Mouse (Mus musculus): ENCODE results near the gene Rexo2. TPM values are rescaled to one million over a fixed set of nuclear protein-coding genes. Genes with fewer than 3 reads are reported as not detected.

Rexo2 gene
- 77.8 and 93.3 TPM in 2 replicates for polyA plus RNA-seq (2012; rRNA removed)

DNA sequence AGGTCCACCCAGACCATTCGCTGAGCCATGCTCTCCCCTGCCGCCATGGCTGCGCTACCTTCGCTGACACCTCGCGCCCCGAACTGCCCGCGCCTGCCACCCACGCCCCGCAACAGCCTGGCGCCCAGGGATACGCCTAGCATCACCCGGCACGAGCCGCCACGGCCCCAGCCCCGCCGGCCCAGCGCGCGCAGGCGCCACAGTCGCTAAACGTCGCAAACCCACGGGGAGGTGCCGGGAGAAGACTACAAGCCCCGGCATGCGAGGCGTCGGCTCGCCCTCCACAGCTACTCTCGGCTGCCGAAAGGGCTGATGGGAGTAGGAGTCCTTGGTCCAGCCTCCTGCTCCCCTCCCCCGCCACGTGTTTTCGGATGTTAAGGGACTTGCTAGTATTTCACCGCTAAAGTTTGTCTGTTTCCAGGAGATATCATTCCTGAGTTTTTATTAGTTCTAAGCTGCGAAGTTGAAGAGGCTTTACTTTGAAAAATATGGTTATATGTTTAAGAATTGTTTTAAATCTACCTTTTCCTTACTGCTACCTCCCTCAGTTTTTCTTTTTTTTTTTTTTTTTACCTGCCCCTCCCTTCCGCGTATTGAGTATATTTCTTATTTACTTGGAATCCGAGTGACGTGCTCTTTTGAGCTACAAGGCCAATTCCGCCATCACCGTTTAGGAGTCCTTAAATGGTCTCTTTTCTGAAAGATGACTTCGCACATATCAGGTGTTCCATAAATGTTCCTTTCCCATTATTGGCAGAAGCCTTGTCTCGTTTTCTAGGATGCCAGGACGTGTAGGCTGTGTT lies at the start of gene Rexo2:
TSS of gene Rexo2 (minus strand) at position 213 of the 803 bp plus-strand sequence.

DNA sequence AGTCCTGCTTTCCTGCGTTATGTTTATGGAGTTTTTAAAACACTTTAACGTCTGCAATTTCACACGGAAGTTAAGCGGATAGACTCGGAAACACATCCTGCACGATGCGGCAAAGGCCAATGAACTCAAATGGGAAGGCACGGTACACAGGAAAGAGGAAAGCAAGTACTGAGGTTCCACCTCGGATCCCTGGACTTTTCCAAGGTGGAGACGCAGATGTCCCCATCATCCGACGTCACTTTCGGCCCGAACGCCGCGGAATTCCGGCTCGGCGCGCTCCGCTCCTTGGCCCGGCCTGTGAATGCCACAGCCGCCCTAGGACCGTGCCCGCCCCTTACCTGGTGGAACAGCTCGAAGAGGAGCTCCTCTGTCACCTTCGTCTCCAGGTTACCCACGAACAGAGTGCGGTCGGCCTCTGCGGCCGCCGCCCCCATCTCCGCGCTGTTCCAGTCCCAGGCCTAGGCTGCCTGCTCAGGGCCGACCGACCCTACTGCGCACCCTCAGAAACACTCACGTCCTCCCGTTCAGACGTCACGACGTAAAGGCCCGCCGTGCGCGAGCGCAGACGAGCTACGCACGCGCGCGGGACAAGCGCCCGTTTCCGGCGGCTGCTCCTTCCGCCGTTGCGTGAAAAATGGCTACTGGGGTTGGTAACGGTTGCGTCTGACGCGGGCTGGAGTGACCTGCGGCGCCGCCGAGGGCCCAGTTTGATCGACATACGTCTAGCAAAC lies 14.6 kb upstream of the Rexo2 start, which contains the start of the genes Rbm7 and Gm5617:
TSS of gene Rbm7 (minus strand) at position 483 of the 731 bp plus-strand sequence.
TSS of gene Gm5617 (plus strand) at position 626 of the 731 bp plus-strand sequence.

Other genes starting within 250 kb of the Rexo2 start
- 6.0 and 7.6 TPM in 2 replicates for gene Nxpe2, start 127.2 kb downstream of the Rexo2 start, polyA plus RNA-seq (2012; rRNA removed)
- 28.1 and 57.4 TPM in 2 replicates for gene Rbm7, start 14.7 kb upstream of the Rexo2 start, polyA plus RNA-seq (2012; rRNA removed)
- 20.3 and 29.4 TPM in 2 replicates for gene Gm5617, start 14.8 kb upstream of the Rexo2 start, polyA plus RNA-seq (2012; rRNA removed)
- 0.58 and 1.0 TPM in 2 replicates for gene Nnmt, start 124.5 kb upstream of the Rexo2 start, polyA plus RNA-seq (2012; rRNA removed)